Mouse (Mus musculus) frontal cortex, postnatal 25 days (tissue): ENCODE measurements around the gene Aif1.

Experiments
- DNase-seq, 2 experiments: peaks; one replicate each; pipeline ENCODE4 v3.0.0; 2022; ENCODE audit warnings: low spot score in 2 of 2

Gene Aif1

GRCm38 (mm10) chr17:35166352-35167035, 9.4 kb downstream of the Aif1 start:
- peak in 1 of 2 experiments; percentile 45 for DNase-seq

GRCm38 (mm10) chr17:35165451-35166155, 10.3 kb downstream of the Aif1 start:
- DNase-seq = no peak

DNA sequence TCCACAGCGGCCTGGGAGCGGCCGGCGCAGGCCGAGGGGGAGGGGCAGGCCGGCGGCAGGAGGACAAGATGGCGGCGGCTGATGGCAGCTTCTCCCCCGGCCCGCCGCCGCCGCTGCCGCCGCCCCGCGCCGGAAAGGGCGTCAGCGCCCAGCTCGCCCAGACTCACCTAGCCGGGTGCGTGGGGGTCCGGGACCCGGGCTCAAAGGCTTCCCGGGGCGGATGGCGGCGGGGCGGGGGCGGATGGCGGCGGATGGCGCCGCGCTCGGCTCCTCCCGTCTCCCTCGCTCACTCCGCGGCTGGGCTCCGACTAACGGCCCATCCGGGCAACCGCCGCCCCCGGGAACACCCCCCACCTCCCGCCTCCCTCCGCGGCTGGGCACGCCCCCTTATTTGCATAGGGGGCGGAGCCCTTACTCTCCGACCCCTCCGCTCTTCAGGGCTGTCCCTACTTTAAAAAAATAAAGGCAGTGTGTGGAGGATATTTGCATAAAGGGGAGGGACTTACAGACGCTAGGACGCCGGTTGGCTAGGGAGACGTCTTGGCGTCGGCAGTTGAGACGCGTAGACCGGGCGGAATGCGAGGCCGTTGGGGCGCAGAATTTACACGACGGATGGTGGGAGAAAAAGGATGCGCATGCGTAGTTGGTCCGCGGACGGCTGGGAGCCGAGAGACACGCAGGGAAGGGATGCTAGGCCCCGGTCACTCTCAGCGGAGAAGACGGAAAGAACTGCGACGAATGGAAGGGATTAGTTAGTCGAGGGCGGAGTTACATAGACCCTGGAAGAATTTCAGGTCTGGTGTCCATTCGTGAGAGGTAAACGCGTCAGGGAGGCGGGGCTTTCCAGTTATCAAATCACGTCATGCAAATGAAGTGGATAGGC, 11.1 kb downstream of the Aif1 start, which contains the start of gene Prrc2a:
Gene Prrc2a (minus strand): TSS at position 330 of the 883 bp plus-strand sequence.
- peak; percentile 98 to 99 for DNase-seq

- no peak for DNase-seq
These were observed 11.7 kb downstream of the Aif1 start for GRCm38 (mm10) chr17:35164218-35164567.

- no peak for DNase-seq
These were observed 12.4 kb downstream of the Aif1 start for GRCm38 (mm10) chr17:35163326-35164081.

GRCm38 (mm10) chr17:35162730-35163129, 13.1 kb downstream of the Aif1 start:
- DNase-seq = no peak

DNA sequence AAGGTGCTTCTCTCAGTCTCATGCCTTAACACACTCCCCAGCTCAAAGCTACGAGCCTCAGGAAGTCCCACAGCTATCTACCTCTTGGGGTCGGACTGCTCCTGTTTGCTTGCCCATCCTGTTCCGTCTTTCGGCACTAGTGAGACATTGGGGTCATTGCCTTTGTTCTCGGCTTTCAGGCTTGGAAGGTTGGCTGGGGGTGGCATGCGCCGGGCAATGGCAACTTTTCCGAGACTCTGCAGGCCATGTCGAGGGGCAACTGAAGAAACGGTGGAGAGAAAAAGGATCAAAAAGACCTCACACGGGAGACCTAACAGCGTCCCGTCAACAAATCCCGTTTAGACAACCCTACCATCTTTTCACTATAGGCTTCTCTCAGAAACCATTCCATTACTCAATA, 13.7 kb downstream of the Aif1 start:
- no peak for DNase-seq

DNA sequence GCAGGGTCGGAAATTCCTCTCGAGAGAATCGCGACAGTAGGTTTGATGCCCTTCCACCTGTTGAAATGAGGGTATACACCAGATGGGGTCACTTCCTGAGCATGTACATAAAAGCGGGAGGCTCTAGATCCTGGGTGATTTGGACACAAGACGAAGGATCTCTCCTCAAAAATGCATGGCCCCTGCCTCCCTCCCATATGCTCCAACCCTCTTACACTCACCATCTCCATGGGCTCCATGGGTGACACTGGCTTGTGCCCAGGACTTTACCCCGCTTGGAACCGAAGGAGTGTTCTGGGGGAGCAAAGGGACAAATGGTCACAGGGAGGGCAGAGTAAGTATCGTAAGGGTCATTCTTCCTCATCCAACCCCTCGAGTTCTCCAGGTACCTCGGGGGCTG, 14.4 kb downstream of the Aif1 start:
- DNase-seq = no peak

- DNase-seq = no peak
These were observed 16.2 kb downstream of the Aif1 start for GRCm38 (mm10) chr17:35159638-35160037.

DNA sequence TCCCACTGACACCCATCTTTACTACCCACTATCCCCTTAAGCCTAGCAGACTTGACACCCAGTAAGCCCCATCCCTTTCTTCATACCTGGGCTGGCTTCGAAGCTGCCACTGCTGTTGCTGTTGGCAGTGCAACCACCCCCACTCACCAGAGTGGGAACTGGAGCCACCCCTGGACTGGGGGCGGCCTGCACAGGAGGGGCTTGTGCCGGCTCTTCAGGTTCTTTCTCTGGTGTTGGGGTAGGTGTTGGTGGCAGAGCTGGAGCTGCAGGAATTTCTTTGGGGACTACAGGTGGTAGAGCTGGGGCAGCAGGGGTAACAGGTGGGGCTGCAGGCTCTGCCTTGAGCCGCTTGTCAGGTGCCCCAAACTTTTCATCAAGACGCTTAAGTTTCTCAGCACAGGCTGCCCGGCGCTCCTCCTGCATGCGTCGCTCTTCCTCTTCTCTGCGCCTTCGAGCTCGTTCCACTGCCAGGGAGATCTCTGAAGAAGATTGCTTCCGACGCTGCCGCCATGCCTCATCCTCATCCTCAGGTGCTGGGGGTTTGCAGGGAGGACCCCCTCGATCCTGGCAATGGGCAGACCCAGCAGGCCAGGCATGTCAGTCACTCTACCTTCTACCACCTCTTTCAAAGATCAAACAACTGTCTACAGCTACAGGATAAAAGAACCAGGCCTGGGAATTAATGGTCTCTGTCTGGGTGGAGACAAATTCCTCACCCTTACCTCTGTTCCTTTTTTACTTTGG, 16.8 kb downstream of the Aif1 start:
- DNase-seq = no peak

- DNase-seq = no peak
These were observed 18.1 kb downstream of the Aif1 start for GRCm38 (mm10) chr17:35157661-35158175.

DNA sequence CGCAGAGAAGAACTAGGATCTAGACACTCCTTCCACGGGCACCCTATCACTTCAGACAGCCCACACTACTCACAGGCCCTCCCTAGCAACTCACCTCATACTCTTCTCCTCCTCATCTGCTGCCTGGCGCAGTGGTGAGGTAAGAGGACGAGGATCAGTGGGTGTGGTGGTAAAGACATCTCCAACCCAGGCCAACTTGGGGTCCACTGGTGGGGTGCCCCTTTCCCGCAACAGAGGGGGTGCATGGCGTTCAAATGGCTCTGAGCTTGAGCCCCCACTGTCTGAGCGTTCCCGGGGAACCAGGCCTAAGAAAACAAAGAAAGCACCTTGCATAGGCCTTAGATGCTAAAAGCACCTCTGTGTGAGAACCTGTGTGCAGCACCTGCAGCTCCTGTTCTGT, 18.6 kb downstream of the Aif1 start:
- no peak for DNase-seq

DNA sequence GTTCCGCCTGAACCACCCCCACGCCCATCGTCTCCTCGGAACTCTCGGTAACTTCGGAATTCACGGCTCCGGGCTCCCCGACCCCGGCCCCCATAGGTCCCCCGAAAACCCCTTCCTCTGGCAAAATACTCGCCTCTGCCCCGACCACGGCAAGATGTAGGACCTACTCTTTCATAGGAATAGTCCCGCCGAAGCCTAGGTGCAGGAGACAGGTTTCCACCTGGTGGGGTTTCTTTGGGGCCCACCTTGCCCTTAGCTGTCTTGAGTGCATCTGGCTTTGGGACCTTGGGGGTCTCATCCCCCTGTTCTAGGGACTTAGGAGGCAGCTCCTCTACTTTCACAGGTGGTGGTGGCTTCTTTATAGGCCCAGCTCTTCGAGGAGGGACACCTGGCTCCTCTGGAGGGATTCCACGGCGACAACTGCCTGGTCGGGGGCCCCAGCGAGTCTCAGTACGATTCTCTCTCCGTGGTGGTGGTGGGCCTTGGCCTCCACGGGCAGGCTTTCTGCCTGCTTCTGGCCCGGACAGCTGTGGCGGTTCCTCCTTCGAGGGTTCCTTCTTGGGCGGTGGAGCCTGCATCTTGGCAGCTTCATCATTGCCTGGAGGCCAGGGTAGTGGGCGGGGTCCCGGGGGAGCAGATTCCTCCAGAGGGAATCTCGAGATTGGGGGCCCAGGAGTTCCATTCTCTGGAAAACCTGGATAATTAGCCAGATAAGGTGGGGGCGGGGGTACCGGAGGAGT, 19.2 kb downstream of the Aif1 start:
- no peak for DNase-seq

DNA sequence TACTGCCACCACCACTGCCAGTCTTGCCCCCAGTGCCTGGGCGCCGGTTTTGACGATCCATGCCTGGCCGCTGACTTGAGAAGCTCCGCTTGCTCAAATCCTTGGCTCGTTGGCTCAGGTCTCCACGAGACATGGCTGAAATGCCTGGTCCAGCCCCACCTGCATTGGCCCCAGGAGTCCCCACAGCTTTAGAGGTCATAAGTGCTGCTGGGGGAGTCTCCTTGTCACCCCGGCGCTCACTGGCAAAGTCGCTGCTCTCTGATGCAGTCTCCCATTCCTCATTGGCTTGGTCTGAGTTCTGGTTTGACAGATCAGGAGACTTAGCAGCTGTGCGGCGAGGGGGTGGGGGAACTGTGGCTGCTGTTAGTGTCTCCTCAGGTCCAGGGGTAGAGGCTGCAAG, 20.4 kb downstream of the Aif1 start:
- no peak for DNase-seq

GRCm38 (mm10) chr17:35154616-35155015, 21.3 kb downstream of the Aif1 start:
- no peak for DNase-seq

DNA sequence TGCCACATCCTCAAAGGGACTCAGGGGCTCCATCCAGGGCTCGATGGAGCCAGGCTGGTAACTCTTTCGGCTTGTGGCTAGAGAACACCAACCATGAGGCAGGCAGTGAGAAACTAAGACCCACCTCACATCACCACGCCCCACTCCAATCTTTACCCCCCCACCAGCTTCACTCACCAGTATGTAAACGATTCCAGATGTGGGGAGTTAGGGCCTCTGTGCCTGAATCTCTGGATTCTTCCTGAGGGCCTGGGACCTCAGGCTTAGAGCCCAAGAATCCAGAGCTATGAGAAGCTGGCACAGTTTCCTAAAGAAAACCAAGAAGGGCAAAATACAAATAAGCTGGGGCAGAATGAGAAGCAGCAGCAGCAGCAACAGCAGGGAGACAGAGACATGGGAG, 21.9 kb downstream of the Aif1 start:
- DNase-seq = no peak

DNA sequence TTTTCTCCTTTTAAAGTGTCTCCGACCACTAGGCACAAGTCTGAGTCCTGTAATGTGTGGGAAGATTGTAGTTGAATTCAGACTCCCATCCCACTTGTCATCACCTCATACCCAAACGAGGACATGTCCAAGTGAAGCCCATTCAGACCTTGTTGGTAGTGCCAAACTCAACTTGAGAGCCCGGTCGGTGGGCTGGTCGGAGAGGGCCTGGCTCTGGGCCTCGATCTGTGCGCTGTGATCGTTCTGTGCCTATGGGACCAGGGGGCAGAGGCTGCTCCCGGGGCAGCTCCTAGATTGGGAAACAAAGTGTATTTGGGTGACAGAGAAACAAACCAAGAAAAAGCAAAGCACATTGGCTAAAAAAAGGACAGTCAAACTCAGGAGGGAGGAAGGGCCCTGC, 22.8 kb downstream of the Aif1 start:
- no peak for DNase-seq

GRCm38 (mm10) chr17:35152121-35152520, 23.7 kb downstream of the Aif1 start:
- DNase-seq = no peak

DNA sequence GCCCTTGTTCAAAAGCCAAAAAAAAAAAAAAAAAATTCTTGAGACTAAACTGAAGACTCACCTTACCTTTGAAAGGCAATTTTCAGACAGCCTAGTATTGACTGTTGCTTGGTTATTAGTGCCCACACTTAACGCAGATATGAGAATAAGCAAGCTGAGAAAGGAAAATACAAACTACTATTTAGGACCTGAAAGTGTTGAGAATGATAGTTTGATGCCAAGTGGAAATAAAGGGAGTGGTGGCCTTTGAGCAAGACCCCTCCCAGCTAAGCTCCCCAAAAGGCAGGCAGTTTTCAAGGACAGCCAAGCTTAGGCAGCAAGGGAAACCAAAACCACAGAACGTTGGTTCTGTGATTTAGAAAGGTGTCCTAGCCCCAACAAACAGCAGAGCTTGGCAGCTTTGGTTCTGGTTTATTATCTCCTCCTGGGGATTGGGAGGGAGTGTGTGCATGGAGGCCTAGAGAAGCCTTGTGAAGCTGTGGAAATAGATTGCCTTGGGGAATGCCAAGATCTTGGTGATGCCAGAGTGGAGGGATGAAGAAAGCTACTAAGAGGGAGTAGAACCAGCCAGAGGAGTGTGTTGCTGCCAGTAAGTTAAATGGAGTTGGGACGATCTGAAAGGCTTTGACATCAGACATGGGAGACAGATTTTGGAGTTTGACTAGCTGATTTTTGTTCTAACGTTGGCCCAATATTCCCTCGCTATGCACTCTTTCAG, 27.8 kb downstream of the Aif1 start:
- DNase-seq = no peak
